Comparison of ENCODE assay signal across 10 mouse cellular contexts in the genomic region with DNA sequence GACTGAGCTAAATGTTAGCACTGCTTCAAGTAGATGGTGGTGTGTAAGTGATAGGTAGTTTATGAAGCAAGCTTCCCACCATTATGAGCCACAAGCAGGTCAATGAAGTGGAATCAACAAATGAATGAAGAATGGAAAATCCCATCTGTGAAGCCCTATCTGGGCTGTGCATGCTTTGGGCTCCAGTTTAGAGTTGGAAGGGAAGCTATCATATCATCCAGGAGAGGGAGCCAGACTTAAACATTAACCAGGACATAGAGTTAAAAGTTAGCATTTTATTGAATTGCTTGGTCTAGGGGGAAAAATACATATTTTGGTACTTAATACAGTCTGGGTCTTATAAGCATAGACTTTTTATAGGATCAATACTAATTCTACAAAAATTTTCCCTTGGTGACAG.
DNase-seq lines count a peak whose midpoint lies in the region; ATAC-seq and TF ChIP-seq lines count a peak whose summit lies in the region.
"Had no signal": no experiment of that assay in that cellular context is flagged by ENCODE, and none has a peak within 500 bp of the region (broad histone marks: within the 10 kb centered on the region; RNA-seq: fewer than 3 reads in every experiment).

No protein-coding gene starts in this region.

- H3K9me3 ChIP-seq in midbrain, postnatal 0 days (ENCODE audit: low read length), result no peaks in the 10 kb centered on the region
- no peaks in the 10 kb centered on the region for H3K9me3 ChIP-seq in midbrain, embryonic 10.5 days (replicated peaks)
- H3K9me3 ChIP-seq: hindbrain, embryonic 15.5 days; liver, embryonic 13.5 days had no signal

- H3K4me1 ChIP-seq in kidney, adult 2 months (ENCODE audit: control insufficient read depth, insufficient read depth, low read length), result no peaks in the 10 kb centered on the region
- H3K4me1 ChIP-seq in midbrain, postnatal 0 days (ENCODE audit: insufficient read depth, low read length), result no peaks in the 10 kb centered on the region
- H3K4me1 ChIP-seq in midbrain, embryonic 10.5 days, result no peaks in the 10 kb centered on the region
- H3K4me1 ChIP-seq: hindbrain, embryonic 15.5 days; liver, embryonic 13.5 days had no signal

- no peak for TF ChIP-seq CTCF in kidney, adult 2 months (conservative IDR thresholded peaks at IDR 0.05; ENCODE audit: insufficient read depth, insufficient read length, low read depth, low read length)
- peak; percentile 75 for TF ChIP-seq CTCF in midbrain, postnatal 0 days (IDR thresholded peaks at IDR 0.05)

- no peaks in the 10 kb centered on the region for H3K36me3 ChIP-seq in kidney, adult 2 months (ENCODE audit: control insufficient read depth, insufficient read depth, low read length)
- H3K36me3 ChIP-seq in midbrain, postnatal 0 days (ENCODE audit: insufficient read depth, low read length), result no peaks in the 10 kb centered on the region
- no peaks in the 10 kb centered on the region for H3K36me3 ChIP-seq in midbrain, embryonic 10.5 days
- H3K36me3 ChIP-seq: hindbrain, embryonic 15.5 days; liver, embryonic 13.5 days had no signal

- H3K9ac ChIP-seq in midbrain, postnatal 0 days (replicated peaks; ENCODE audit: low read length, poor library complexity, severe bottlenecking), result no peak overlapping the region
- H3K9ac ChIP-seq: hindbrain, embryonic 15.5 days; liver, embryonic 13.5 days had no signal

- no peak for TF ChIP-seq POLR2A in kidney, adult 2 months (IDR thresholded peaks at IDR 0.05; ENCODE audit: low read depth, low read length)

- H3K27me3 ChIP-seq in kidney, adult 2 months (replicated peaks; ENCODE audit: control insufficient read depth, insufficient read depth, low read length), result no peaks in the 10 kb centered on the region
- no peaks in the 10 kb centered on the region for H3K27me3 ChIP-seq in midbrain, postnatal 0 days (ENCODE audit: insufficient read depth, low read length)
- no peaks in the 10 kb centered on the region for H3K27me3 ChIP-seq in midbrain, embryonic 10.5 days (ENCODE audit: low read depth, poor library complexity, severe bottlenecking)
- H3K27me3 ChIP-seq: hindbrain, embryonic 15.5 days; liver, embryonic 13.5 days had no signal

- H3K27ac ChIP-seq in kidney, adult 2 months (ENCODE audit: insufficient read depth, low read depth, low read length), result no peak overlapping the region
- no peak overlapping the region for H3K27ac ChIP-seq in midbrain, postnatal 0 days (ENCODE audit: low read depth, low read length)
- no peak overlapping the region for H3K27ac ChIP-seq in midbrain, embryonic 10.5 days (replicated peaks)
- H3K27ac ChIP-seq: hindbrain, embryonic 15.5 days; liver, embryonic 13.5 days had no signal

- H3K4me3 ChIP-seq in kidney, adult 2 months (ENCODE audit: insufficient read depth, low read depth, low read length), result no peak overlapping the region
- no peak overlapping the region for H3K4me3 ChIP-seq in midbrain, postnatal 0 days (ENCODE audit: low read depth, low read length)
- no peak overlapping the region for H3K4me3 ChIP-seq in midbrain, embryonic 10.5 days
- H3K4me3 ChIP-seq: hindbrain, embryonic 15.5 days; liver, embryonic 13.5 days had no signal

- DNase-seq in kidney, adult 2 months, result peak; percentile 5
- DNase-seq in kidney, adult 11 months, result no peak
- peak; percentile 61 for DNase-seq in midbrain, postnatal 0 days (ENCODE audit: low spot score)
- no peak for DNase-seq in midbrain, embryonic 10.5 days (ENCODE audit: low spot score)
- peak; percentile 77 for DNase-seq in brain, adult 2 months (ENCODE audit: low read depth, low spot score)
- no peak for DNase-seq in thymus, postnatal 4 days
- DNase-seq: liver, embryonic 13.5 days had no signal

- H3K4me2 ChIP-seq in midbrain, postnatal 0 days (ENCODE audit: low read depth, low read length, poor library complexity, severe bottlenecking), result no peak overlapping the region
- H3K4me2 ChIP-seq: hindbrain, embryonic 15.5 days; liver, embryonic 13.5 days had no signal

- ATAC-seq in midbrain, postnatal 0 days (ENCODE audit: low FRiP score), result no peak
- ATAC-seq in monocyte, adult 5-6 weeks (replicated peaks; ENCODE audit: insufficient number of reproducible peaks, low FRiP score, low TSS enrichment, poor library complexity, severe bottlenecking), result no peak
- ATAC-seq: midbrain, embryonic 16.5 days had no signal

Comparison
In these comparisons a context has a peak if more than half of its experiments do, and no peak if none do; other contexts are left out.
1. DNase-seq: peak in kidney, adult 2 months (single experiment), midbrain, postnatal 0 days (single experiment) and brain, adult 2 months (single experiment); none in kidney, adult 11 months (single experiment), midbrain, embryonic 10.5 days (single experiment) and thymus, postnatal 4 days (single experiment).